Mouse (Mus musculus) kidney, adult 11 months (tissue): ENCODE measurements around the gene Btbd35f8.
"Not testable (repeated sequence)": the region's sequence is repeated elsewhere in the genome, so short reads cannot be mapped to it uniquely, and the experiment has no call there.

Experiments
- DNase-seq: peaks from one replicate; pipeline ENCODE4 v3.0.0; 2022

Btbd35f8 gene

DNA sequence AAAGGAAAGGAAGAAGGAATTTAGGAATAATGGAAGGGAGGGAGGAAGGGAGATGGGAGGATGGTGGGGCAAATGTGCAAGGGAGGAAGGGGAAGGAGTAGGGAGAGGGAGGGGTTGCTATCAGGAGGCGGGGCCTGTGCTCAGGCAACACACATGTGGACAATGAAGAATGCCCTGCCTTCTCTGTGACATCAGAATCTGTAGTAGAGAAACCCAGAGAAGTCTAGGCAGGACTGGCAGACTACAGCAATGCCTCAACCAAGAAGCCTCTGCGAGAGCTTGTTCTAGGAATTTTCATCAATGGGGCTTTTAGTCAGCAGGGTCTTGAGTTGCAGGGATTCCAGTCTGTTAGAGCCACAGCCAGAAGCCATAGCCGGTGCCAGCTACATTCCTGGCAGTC is at the start of gene Btbd35f8:
Gene Btbd35f8, plus strand, starts transcription at position 301 of the 400 bp plus-strand sequence.
- not testable (repeated sequence) for DNase-seq
